Mouse (Mus musculus) retina, postnatal 1 day (tissue): ENCODE data around the gene Cnot10.

ENCODE experiments used
- DNase-seq: peaks from one replicate; pipeline ENCODE4 v3.0.0-alpha.2; 2012

The Cnot10 gene

GRCm38 (mm10) chr9:114544754-114545393 is 95.1 kb downstream of the Cnot10 start:
- no peak for DNase-seq

- no peak for DNase-seq
Observed at GRCm38 (mm10) chr9:114543882-114544753, 95.9 kb downstream of the Cnot10 start.

- no peak for DNase-seq
Observed at GRCm38 (mm10) chr9:114541279-114541741, 98.7 kb downstream of the Cnot10 start.

GRCm38 (mm10) chr9:114538996-114539563 is 100.9 kb downstream of the Cnot10 start:
- DNase-seq, result no peak

GRCm38 (mm10) chr9:114536628-114537027 is 103.4 kb downstream of the Cnot10 start:
- no peak for DNase-seq
